Mouse (Mus musculus) kidney, adult 2 months (tissue): ENCODE results near the gene Drc7. TPM values are rescaled to one million over a fixed set of nuclear protein-coding genes. Genes with fewer than 3 reads are reported as not detected.

Experiments used
- DNase-seq: peaks from one replicate; pipeline ENCODE4 v3.0.0; 2021
- H3K27ac ChIP-seq: fragments of 200-500 bp; 2 replicates; pipeline ENCODE4 v1.5.1; 2012; ENCODE audit warnings: low read depth, low read length, control low read depth, inconsistent platforms; ENCODE audit not compliant: insufficient read depth
- H3K27me3 ChIP-seq: fragments of 200-500 bp; replicated peaks from 2 replicates; pipeline ENCODE4 v1.6.1; 2012; ENCODE audit warnings: mild to moderate bottlenecking, moderate library complexity, low read length, inconsistent platforms; ENCODE audit not compliant: control insufficient read depth, insufficient read depth
- H3K36me3 ChIP-seq: fragments of 200-500 bp; 2 replicates; pipeline ENCODE4 v1.6.1; 2012; ENCODE audit warnings: mild to moderate bottlenecking, moderate library complexity, low read length, inconsistent platforms; ENCODE audit not compliant: control insufficient read depth, insufficient read depth
- H3K4me1 ChIP-seq: fragments of 200-500 bp; 2 replicates; pipeline ENCODE4 v1.6.1; 2011; ENCODE audit warnings: low read length; ENCODE audit not compliant: control insufficient read depth, insufficient read depth
- H3K4me3 ChIP-seq: fragments of 200-500 bp; 2 replicates; pipeline ENCODE4 v1.5.1; 2011; ENCODE audit warnings: mild to moderate bottlenecking, low read depth, low read length, control low read depth; ENCODE audit not compliant: insufficient read depth
- CTCF ChIP-seq: fragments of 200-500 bp; conservative IDR thresholded peaks from 2 replicates; pipeline ENCODE4 v1.5.1; 2011; ENCODE audit warnings: low read depth, mild to moderate bottlenecking, control low read depth, low read length, moderate library complexity, mixed read lengths; ENCODE audit not compliant: insufficient read depth, insufficient read length
- POLR2A ChIP-seq: fragments of 200-500 bp; IDR thresholded peaks from one replicate; pipeline ENCODE4 v1.6.1; 2011; ENCODE audit warnings: low read depth, low read length, control low read depth
- whole genome bisulfite sequencing: fragments of 180-500 bp; shearing (Covaris S2); methylation state at CpG from one replicate; pipeline ENCODE4 v1.1.7; 2018; 5-methylcytosine and 5-hydroxymethylcytosine counted together
- polyA plus RNA-seq: library from polyadenylated mRNA; depleted of rRNA; stranded (reverse); fragments of >200 nt; gene quantifications from 2 replicates; pipeline ENCODE4 v1.2.3, GENCODE M21; 2012; rRNA removed

Drc7 gene
- polyA plus RNA-seq, 1 experiment, result 0.05 TPM

- DNase-seq, result no peak
- TF ChIP-seq CTCF, result no peak
- TF ChIP-seq POLR2A, result no peak
- no peaks in the 10 kb centered on the region for H3K27me3 ChIP-seq
- H3K36me3 ChIP-seq, result peaks cover 3% of the 10 kb centered on the region; the same call in 1 of the 2 replicates
- H3K4me3 ChIP-seq, result no peak overlapping the region
- no peak overlapping the region for H3K27ac ChIP-seq
- no peaks in the 10 kb centered on the region for H3K4me1 ChIP-seq
- 74% methylated on average over 4 of the region's 4 CpGs for WGBS
These were observed 47.1 kb downstream of the Drc7 start for GRCm38 (mm10) chr8:95101972-95102371.

DNA sequence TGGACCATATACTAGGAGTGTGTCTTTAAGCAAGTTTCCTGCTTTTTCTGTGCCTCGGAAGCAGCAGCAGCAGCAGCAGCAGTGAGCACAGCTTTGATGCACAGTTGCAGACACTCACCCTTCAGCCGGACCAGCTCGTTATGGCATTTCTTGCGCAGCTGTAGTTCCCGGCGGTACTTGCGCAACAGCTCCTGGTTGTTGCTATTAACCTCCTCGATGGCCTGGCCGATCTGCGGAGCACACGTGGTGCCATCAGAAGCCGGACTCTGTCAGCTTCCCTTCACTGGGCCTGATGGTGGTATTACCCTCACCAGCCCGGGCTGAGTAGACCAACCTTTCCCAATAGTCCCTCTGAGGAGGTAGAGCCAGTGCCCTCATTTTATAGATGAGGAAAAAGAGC lies 52.4 kb downstream of the Drc7 start:
- Histone ChIP-seq H3K4me3 (no peak overlapping the region), H3K27ac (no peak overlapping the region), H3K36me3 (peaks cover 9% of the 10 kb centered on the region; the same call in 1 of the 2 replicates), H3K27me3 (no peaks in the 10 kb centered on the region), H3K4me1 (no peaks in the 10 kb centered on the region)
- DNase-seq, result no peak
- TF ChIP-seq POLR2A (no peak), CTCF (no peak)
- WGBS, result 90% methylated on average over 13 of the region's 13 CpGs

DNA sequence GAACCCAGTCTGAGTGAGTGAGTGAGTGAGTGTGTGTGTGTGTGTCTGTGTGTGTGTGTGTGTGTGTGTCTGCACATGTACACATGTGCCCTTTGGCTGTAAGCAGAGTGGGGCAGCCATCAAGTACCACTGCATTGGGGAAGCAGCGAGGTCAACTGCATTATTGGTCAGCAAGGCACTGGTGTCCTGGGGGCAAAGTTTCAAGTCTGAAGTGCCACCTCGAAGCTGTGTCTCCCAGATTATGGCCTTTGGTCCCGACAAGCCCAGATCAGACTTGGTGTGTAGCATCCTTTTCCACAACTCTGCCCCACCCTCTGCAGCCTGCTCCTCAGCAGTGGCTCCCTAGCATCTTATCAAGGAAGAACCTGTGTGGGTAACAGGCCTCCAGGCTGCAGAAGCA lies 57.7 kb downstream of the Drc7 start:
- peak; percentile 60 for DNase-seq
- Histone ChIP-seq H3K4me3 (no peak overlapping the region), H3K27ac (no peak overlapping the region), H3K27me3 (no peaks in the 10 kb centered on the region), H3K4me1 (0 out of 2 replicates have a peak, but pooled peaks cover 4% of the 10 kb centered on the region), H3K36me3 (peaks cover 3% of the 10 kb centered on the region; the same call in 1 of the 2 replicates)
- TF ChIP-seq CTCF, result no peak
- no peak for TF ChIP-seq POLR2A
- WGBS, result 53% methylated on average over 3 of the region's 3 CpGs

- no peak for DNase-seq
- no peak overlapping the region for H3K4me3 ChIP-seq
- H3K27ac ChIP-seq, result no peak overlapping the region
- no peaks in the 10 kb centered on the region for H3K27me3 ChIP-seq
- WGBS, result 76% methylated on average over 4 of the region's 4 CpGs
- peaks cover 3% of the 10 kb centered on the region; the same call in 1 of the 2 replicates for H3K36me3 ChIP-seq
- 0 out of 2 replicates have a peak, but pooled peaks cover 4% of the 10 kb centered on the region for H3K4me1 ChIP-seq
- no peak for TF ChIP-seq POLR2A
- TF ChIP-seq CTCF, result no peak
These were observed 58.2 kb downstream of the Drc7 start for GRCm38 (mm10) chr8:95113108-95113507.

GRCm38 (mm10) chr8:95113750-95114149 lies 58.8 kb downstream of the Drc7 start:
- DNase-seq, result peak; percentile 44
- TF ChIP-seq CTCF (peak; percentile 70), POLR2A (no peak)
- peaks cover 2% of the 10 kb centered on the region; the same call in 1 of the 2 replicates for H3K36me3 ChIP-seq
- H3K4me1 ChIP-seq, result 0 out of 2 replicates have a peak, but pooled peaks cover 4% of the 10 kb centered on the region
- H3K4me3 ChIP-seq, result no peak overlapping the region
- H3K27ac ChIP-seq, result no peak overlapping the region
- no peaks in the 10 kb centered on the region for H3K27me3 ChIP-seq
- WGBS, result 76% methylated on average over 3 of the region's 3 CpGs

- H3K27me3 ChIP-seq, result no peaks in the 10 kb centered on the region
- no peak overlapping the region for H3K27ac ChIP-seq
- DNase-seq, result peak; percentile 41
- H3K36me3 ChIP-seq, result no peaks in the 10 kb centered on the region; the same call in 1 of the 2 replicates
- whole genome bisulfite sequencing, result 94% methylated on average over 5 of the region's 5 CpGs
- H3K4me3 ChIP-seq, result no peak overlapping the region
- peaks cover 8% of the 10 kb centered on the region for H3K4me1 ChIP-seq
- TF ChIP-seq CTCF, result peak; percentile 50
- no peak for TF ChIP-seq POLR2A
These were observed 68.6 kb downstream of the Drc7 start for GRCm38 (mm10) chr8:95123455-95123854.

GRCm38 (mm10) chr8:95126497-95126896 lies 71.6 kb downstream of the Drc7 start:
- Histone ChIP-seq H3K36me3 (no peaks in the 10 kb centered on the region; the same call in 1 of the 2 replicates), H3K4me3 (no peak overlapping the region), H3K4me1 (peaks cover 17% of the 10 kb centered on the region), H3K27ac (no peak overlapping the region), H3K27me3 (no peaks in the 10 kb centered on the region)
- no peak for DNase-seq
- TF ChIP-seq POLR2A (no peak), CTCF (no peak)
- WGBS, result 91% methylated on average over 11 of the region's 11 CpGs

DNA sequence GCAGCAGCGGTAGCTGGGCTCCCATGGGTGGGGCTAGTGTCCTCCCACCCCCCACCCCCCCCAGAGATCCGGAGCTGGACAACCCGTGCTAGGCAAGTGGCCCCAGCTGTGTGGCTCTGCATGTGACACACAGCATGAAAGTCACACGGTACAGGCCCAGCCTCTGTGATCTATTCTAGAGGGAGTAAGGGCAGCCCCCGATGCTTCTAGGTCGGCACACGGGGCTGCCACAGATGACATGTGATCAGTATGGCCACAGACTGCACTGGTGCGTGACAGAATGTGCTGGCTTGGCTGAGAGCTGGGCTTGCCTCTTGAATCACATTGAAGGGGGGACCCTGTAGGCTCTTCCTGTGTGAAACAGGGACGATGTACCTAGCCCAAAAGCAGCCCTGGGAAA lies 72.8 kb downstream of the Drc7 start:
- Histone ChIP-seq H3K36me3 (no peaks in the 10 kb centered on the region; the same call in 1 of the 2 replicates), H3K27ac (0 out of 2 replicates have a peak overlapping the region, but pooled peaks have one; percentile 0), H3K4me1 (peaks cover 27% of the 10 kb centered on the region), H3K27me3 (no peaks in the 10 kb centered on the region), H3K4me3 (no peak overlapping the region)
- no peak for TF ChIP-seq CTCF
- TF ChIP-seq POLR2A, result no peak
- DNase-seq, result peak; percentile 41
- 36% methylated on average over 9 of the region's 9 CpGs for WGBS

Other genes starting within 250 kb of the Drc7 start
- gene Ccl17, start 244.7 kb upstream of the Drc7 start, polyA plus RNA-seq, result 0.64 and 1.0 TPM in 2 replicates
- 378 and 521 TPM in 2 replicates for gene Coq9, start 216.8 kb upstream of the Drc7 start, polyA plus RNA-seq
- 55.8 and 71.2 TPM in 2 replicates for gene Ciapin1, start 216.7 kb upstream of the Drc7 start, polyA plus RNA-seq
- gene Polr2c, start 197.7 kb upstream of the Drc7 start, polyA plus RNA-seq, result 107 and 112 TPM in 2 replicates
- gene Dok4, start 178.8 kb upstream of the Drc7 start, polyA plus RNA-seq, result 20.2 and 21.7 TPM in 2 replicates
- gene Ccdc102a, start 137.0 kb upstream of the Drc7 start, polyA plus RNA-seq, result 5.7 and 6.8 TPM in 2 replicates
- gene Adgrg5, start 131.4 kb upstream of the Drc7 start, polyA plus RNA-seq, result 0.56 and 2.6 TPM in 2 replicates
- gene Adgrg1, start 80.4 kb upstream of the Drc7 start, polyA plus RNA-seq, result 342 and 447 TPM in 2 replicates
- 9.9 and 12.7 TPM in 2 replicates for gene Adgrg3, start 37.4 kb upstream of the Drc7 start, polyA plus RNA-seq
- 22.2 and 23.7 TPM in 2 replicates for gene Katnb1, start 26.1 kb downstream of the Drc7 start, polyA plus RNA-seq
- gene Kifc3, start 147.7 kb downstream of the Drc7 start, polyA plus RNA-seq, result 92.3 and 100 TPM in 2 replicates